Mouse (Mus musculus) bone marrow, adult 2 months (tissue): ENCODE data around the gene Grasp.

Experiments
- CTCF ChIP-seq: fragments of 200-500 bp; IDR thresholded peaks from 2 replicates; pipeline ENCODE4 v1.5.1; 2011; ENCODE audit warnings: low read length, control low read depth; ENCODE audit not compliant: control insufficient read depth, insufficient read depth
- POLR2A ChIP-seq: fragments of 200-500 bp; IDR thresholded peaks from 2 replicates; pipeline ENCODE4 v1.6.1; 2011; ENCODE audit warnings: low read depth, mild to moderate bottlenecking, control low read depth, low read length, borderline replicate concordance; ENCODE audit not compliant: control insufficient read depth

DNA sequence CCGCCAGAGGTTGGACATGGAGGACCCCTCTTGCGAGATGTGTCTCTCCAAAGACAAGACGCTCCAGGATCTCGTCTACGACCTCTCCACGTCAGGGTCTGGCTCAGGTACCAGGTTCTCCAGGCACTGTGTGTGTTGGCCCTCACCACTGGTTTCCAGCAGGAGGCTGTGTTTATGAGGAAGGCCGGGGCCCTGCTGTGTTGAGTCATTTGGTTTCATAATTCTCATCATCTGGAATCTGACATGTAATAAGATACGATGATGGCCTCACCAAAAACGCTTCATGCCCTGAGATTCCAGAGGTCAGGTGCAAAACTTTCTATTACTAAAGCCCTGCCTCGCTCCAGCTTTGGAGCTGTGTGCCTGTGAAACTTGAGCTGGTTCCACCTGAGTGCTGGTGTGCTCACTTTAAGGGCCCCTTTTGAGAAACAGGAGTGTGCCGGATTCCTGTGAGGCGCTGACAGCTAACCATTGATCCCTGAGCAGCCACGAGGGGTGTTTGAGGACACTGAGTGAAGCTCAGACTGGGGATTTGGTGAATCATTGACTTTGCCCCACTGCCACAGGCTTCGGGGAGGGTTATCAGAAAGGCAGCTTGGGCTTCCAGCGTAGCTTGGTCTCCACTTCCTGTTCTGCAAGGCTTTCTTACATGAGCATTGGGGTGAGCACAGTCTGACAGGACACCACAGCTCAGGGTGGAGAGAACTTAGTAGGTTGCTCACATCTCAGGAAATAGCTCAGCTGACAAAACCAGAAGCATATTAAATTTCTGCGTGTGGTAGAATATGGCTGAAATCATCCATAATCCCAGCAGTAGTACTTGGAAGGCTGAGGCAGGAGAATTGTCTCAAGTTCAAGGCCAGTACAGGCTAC, 28.8 kb upstream of the Grasp start:
- TF ChIP-seq POLR2A (no peak), CTCF (no peak)
